Mouse (Mus musculus) brain, embryonic 18.5 days (tissue): ENCODE data around the gene Atg4b.

Experiments
- DNase-seq: peaks from one replicate; pipeline ENCODE4 v3.0.0-alpha.2; 2012; ENCODE audit warnings: low read depth, low spot score

Gene Atg4b

DNA sequence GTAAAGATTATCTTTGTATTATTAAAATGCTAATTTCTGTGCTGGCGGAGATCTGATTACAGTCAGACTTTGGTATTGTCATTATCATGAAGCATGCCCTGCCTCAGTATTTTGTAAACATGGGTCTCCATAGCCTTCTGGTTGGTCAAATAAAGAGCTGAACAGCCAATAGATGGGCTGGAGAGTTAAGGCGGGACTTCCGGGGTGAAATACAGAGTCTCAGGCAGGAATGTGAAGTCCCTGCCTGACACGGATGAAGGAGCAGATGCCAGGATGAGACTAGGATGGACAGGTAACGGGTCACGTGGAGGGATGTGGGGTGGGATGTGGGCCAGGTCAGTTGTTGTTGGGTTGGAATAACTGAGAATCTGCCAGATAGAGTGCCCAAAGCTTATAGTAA lies at the start of gene Atg4b:
TSS of gene Atg4b (plus strand) at position 211 of the 400 bp plus-strand sequence.
- DNase-seq = no peak

DNA sequence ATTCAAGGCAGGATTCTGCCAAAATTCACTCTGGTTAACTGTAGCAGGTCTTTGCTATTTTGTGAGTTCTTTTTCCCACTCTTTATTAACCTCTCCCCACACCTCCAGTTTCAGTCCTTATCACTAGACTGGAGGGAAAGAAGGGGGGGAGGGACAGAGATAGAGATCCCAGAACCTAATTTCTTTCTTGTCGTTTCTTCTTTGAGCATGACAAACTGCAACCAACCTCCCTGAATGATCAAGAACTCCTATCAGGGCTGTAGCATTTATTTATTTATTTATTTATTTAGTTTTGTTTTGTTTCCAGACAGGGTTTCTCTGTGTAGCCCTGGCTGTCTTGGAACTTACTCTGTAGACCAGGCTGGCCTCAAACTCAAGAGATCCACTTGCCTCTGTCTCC lies 49.2 kb upstream of the Atg4b start:
- no peak for DNase-seq

DNA sequence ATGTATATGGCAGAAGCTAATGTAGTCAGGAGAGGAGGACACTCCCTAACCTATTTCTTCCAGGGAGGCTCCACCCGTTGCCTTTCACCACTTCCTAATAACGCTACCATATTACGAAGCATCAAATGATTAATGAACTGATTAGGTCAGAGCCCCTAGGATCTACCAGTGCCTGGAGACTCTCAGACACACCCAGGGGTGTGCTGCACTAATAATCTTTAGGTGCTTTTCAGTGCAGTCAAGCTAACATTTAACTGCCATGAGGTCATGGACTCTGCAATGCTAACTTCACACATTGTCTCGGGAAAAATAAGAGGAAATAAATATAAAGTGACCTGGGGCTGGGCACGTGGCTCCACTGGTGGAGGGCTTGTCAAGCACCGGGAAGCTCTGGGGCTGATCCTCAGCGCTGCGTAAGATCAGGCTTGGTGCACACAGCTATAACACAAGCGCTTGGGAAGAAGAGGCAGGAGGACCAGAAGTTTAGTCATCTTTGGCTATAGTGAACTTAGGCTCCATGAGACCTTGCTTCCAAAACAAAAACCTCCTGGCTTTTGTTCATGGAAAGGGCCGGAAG lies 47.7 kb upstream of the Atg4b start:
- no peak for DNase-seq

DNA sequence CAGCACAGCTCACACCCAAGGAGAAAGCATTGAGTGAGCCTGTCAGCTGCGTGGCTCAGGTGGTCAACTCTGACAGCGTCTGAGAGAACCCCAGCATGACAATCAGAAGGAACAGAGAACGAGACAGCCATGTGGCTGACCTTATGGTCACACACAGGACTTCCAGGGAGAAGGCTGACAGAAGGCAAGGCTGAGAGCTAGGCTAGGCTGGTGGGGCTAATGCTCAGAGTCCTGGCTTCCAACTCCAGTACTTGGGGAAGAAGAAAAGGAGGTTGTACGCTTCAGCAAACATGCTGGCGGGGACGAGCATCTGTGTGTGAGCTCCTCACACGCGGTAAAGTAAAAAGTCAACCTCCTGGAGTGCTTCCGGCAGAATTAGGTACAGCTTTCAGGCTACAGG lies 47.0 kb upstream of the Atg4b start:
- no peak for DNase-seq

DNA sequence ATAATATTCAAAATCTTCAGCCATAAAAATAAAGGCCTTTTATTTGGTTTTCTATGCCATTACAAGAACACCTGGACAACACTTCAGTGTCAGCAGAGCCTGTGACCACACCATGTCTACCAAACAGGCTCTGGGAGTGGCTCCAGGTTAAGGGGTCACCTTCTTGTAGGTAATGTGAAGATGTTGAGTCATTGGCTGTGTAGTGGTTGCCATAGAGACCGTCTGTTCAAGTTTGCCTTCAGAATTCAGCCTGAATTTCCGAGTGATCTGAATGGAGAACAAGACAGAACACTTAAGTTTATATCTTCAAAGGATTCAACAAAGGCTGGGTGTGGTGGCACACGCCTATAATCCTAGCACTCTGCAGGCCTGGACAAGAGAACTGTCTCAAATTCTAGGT lies 45.9 kb upstream of the Atg4b start:
- no peak for DNase-seq

DNA sequence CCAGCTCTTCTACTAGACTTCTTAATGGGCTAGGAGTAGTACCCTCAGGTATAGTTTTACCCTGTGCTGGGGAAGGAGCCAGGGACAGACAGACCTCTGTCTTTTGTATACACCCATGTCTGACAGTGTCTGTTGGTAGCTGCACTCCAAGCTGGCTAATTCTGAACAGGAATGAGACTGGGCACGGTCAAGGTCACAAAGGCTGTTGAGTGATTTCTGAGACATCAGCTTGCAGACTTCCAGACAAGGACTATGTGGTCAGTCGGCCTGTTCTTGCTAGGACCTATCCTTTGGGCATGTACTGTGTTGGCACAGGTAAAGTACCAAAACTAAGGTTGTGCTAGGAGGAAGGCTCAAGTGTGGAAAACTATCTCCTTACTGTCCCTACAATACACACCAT lies 35.1 kb upstream of the Atg4b start:
- DNase-seq = no peak

DNA sequence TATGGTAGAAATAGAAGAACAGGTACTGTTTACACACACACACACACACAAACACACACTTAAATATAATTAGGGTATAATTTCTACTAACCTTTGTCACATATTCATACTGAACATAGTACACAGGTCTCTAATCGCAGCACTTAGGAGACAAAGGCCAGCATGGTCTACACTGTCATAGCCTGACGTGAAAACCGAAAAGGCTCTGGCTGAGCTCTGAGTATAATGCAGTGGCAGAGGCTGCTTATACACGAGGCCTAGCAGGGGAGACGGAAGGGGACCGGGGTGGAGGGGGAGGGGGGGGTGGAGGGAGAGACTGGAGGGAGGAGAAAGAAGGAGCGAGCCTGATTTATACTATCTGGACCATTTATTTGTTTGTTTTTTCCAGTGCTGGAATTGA lies 29.7 kb upstream of the Atg4b start:
- DNase-seq = no peak

DNA sequence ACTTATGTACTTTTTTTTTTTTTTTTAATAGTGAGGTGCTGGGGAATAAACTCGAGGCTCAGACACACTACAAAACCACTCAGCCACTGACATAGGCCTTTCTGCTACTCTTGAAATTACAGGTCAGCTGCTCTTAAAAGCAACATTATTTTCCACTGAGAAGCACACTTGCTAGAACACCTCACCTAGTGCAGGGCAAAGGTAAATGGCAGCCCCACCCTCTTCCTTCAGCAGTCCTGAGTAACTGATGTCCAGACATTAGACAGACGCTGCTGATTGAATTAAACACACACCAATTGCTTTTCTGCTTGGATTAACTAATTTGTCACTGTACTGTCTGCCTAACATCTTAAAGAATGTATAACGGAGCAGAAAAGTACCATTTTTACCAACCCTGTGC lies 26.7 kb upstream of the Atg4b start:
- no peak for DNase-seq

DNA sequence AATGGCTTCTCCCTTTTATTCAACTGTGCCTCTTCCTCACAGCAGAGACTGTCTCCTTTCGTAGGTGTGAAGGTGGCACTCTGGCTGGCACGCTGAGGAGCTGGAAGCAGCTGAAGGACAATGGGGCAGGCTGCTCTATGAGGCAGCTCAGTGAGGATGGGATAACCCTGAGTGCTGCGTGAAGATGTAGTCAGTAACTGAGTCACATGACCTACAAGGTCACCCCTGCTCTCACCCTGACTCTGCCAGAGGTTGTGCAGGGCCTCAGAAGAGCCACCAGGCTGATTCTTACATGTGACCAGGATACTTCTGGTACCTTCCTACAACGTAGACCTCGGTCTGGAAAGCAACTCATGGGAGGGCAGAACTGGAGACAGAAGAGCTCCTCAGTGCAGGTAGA lies 25.6 kb upstream of the Atg4b start:
- DNase-seq = no peak

DNA sequence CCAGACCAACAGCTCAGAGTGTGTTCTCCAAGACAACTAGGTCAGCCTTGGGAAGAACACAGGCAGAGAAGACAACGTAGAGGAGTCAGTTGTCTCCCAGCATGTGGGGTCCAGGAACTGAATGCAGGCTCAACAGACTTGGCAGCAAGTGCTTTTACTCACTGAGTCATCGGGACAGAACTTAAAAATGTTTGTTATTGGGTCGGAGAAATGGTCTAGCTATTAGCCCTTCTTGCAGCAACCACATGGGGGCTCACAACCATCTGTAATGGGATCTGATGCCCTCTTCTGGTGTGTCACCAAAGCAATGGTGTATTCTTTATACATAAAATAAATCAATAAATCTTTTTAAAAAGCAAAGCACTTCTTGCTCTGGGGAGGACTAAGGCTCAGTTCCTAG lies 25.2 kb upstream of the Atg4b start:
- no peak for DNase-seq

DNA sequence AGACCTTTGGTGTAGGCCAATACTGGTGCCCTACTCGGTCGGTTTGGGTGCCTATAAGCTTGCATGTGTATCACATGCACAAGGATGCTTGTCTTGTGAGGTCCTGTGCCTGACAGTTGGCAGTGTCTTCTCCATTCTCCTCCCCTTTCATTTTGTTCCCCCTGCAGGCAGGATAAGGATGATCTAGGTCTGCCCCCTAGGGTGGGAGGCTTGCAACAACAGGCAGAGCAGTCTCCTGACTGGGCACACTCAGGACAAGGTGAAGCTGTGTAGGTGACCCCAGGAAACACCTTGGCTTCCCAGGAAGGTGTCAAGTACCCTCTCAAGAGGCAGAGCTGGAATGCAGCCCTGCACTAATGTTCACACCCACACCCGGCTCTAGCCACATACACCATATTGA lies 24.3 kb upstream of the Atg4b start:
- no peak for DNase-seq

DNA sequence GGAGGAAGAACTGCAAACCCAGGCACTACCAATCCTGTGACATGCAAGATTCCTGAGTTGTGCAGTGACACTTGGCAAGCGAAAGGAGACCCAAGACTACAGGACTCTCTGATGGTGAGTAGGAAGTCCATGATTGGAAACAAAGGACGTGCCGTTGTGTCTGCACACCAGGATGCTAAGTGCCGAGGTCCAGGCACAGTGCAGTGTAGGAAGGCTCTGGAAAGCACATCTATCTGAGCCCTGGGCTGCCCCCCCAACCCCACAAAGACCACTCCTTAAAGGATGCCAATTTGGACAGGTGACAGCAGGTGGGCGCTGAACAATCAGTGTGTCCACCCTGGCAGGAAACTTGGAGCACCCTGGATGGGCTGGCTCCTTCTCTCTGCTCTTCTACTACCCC lies 20.2 kb upstream of the Atg4b start:
- no peak for DNase-seq

DNA sequence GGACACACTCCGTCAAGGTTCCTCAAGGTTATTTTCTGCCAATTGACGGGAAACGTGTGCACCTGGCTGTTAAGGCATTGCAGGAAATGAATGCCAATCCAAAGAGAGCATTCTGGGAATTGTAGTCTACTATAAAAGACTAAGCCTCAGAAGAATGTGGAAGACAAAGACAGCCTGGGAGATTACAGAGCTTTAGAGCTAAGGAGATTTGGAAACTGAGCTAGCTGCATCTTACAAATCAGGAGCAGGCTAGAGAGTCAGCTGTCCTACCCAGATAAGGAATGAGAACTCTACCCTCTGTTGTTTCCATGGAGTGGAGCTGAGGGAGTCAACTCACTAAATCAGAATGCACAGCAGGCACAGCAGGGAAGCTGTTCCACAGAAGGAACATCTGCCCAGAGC lies 19.4 kb upstream of the Atg4b start:
- peak; percentile 12 for DNase-seq

DNA sequence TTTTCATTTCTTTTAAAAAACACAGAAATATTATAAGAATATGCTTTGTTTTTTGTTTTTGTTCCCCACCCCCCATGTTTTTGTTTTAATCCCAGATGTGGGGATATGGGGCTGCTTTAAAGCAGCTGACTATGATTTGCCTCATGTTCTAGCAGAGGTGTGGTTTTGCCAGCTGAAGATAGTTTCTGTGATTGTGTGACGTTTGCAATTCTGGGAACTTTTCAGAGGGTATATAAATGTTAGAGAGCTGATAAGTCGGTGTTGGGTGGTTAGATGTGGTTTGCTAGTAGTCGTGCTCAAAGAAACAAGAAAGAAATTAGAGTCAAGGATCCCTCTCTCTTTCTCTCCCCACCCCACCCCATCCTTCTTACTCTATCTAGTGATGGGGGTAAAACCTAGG lies 15.4 kb upstream of the Atg4b start:
- no peak for DNase-seq

DNA sequence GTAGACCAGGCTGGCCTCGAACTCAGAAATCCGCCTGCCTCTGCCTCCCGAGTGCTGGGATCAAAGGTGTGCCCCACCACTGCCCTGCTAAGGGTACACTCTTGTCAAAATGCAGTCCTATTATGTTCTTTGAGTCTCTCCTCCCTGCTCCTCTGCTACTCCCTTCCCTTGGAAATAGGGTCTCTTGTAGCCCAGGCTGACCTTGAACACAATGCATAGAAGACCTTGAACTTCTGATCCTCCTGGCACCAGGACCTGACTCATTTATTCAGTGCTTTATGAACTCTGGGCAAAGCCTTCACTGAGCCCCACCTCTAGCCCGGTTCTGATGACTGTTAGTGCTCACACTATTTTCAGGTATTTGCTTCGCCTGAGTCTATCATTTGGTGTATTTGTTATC lies 13.6 kb upstream of the Atg4b start:
- no peak for DNase-seq

DNA sequence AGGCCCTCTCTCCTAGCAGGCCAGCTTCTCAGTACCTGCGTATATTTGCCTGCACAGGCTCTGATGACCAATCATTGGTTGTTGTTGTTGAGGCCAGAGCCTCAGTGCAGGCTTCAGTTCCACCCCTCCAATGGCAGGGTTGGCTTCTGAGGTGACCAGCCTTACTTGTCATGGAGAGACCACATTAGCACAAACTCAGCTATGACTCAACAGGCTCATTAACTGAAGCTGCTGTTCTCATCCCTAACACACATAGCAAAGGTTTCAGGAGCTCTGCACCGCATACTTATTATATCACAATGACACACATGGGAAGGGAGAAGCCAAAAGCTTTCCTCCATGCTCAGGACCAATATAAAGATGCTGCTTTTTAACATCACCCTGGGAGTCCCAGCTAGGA lies 10.6 kb upstream of the Atg4b start:
- DNase-seq = no peak

DNA sequence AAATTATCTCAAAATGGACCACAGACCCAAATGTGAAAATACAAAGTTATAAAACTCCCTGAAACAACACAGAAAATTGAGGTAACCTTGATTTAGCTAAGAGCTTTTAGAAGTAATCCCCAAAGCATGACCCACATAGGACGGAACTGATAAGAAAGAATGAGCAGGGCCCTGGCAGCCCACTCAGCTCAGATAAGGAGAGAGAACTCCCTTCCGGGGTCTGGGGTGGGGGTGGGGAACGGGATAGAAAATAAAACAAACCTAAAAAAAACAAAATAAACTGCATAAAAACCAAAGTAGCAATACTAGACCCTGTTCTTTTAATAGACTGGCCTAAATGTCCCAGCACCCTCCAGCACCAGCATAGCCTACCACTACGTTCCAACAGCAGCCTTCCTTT lies 9.3 kb upstream of the Atg4b start:
- no peak for DNase-seq

DNA sequence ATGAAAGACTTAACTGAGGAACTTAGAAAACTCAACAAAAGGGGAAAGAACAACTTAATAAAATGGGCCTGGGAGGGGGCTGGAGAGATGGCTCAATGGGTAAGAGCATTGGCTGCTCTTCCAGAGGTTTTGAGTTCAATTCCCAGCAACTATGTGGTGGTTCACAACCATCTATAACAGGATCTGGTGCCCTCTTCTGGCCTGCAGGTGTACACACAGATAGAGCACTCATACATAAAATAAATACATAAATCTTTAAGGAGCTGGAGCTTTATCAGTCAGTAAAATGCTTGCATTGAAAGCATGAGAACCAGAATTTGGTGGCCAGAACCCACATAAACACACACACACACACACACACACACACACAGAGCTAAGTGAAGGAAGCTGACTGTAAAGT lies 8.4 kb upstream of the Atg4b start:
- no peak for DNase-seq

DNA sequence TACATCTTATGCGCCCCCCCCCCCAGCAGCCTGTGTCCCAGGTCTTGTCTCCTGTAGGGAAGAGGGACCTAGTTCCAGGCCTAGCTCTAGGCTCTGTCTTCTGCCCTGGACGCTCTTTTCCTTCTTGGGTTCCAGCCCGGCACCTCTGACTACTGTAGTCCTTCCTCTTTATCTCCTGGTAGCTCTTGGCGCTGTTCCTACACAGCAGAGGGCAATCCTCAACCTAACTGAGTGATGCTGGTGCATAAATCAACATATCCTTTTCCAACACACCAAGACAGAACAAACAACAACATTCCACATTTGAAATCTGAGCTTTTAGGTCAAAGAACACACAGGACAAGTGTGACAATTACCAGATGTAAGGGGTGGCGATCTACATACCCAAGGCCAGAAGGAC lies 5.1 kb upstream of the Atg4b start:
- DNase-seq = no peak

DNA sequence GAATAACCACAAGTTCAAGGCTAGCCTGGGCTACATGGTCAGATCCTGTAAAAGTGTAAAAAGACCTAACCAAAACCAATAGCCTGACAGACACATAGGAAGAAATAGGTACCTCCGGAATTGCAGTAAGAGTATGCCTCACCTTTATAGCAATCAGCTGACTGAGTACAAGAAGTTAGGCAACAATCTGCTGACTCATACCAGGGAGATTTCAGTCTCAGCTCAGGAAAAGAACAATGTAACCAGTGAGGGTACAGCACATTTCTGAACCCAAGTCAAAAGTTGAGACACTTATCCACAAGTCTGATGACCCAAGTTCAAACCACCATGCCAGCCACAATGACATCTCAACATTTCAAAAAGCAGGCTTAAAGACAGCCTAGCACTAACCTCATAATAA lies 2.8 kb upstream of the Atg4b start:
- DNase-seq = no peak

DNA sequence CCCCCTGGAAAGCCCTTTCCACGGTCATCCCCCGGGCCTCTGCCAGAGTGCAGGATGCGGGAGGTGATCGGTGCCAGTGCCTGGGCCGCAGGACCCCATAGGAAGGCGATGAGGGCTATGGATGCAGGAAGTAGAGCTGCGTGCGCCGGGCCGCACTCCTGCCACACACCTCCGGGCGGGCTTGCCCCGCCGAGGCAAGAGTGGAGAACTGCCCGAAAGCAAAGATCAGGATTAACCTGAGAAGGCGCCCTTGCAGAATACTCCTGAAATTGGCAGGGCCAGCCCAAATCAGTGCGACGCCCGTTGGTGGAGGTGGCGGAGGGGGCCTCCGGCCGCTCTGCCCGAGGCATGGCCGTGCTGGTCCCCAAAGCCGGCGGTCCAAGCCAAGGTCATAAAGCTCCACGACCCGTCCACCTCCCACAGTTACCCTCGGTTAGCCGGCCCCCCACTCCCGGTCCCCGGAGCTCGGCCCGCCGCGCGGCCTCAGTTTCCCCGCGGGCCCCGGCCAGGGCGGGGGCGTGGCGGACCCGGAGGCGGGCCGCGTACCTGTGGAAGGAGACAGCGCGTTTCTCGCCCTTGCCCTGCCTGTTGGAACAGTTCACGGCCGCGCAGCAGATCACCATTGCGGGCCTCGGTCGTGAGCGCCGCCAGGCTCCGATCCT lies 2.7 kb downstream of the Atg4b start:
- no peak for DNase-seq

DNA sequence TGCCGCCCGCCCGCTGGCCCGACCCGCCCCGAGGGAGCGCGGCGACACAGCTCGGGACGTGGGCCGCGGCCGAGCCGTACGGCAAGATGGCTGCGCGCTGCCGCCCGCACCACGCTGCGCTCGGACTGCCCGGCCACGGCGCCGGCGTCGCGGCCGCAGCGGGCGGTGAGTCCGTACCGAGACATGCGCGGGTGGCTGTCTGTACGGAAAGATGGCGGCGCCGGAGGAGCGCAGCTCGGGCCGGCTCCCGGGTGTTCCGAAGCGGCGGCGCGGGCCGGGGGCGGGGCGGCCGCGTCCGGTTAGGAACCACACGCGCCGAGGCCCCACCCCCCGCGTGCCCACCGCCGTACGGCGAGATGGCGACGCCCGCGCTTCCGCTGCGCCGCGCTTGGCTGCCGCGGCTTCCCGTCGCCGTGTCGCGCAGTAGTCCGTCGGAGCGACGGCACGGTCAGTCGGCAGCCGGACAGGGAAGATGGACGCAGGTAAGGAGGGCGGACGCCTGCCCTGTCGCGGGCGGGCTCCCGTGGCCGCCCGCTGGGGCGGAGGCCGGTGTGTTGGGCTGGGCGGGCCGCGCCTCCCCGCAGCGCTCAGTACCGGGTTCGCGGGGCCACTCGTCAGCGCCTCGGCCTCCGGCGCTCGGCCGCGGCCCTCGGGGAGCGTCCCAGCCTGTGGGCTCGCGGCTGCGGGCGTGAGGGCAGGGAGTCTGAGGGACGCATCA lies 3.4 kb downstream of the Atg4b start, which contains the start of gene Thap4:
TSS of gene Thap4 (minus strand) at position 292 of the 718 bp plus-strand sequence.
- peak; percentile 90 for DNase-seq

DNA sequence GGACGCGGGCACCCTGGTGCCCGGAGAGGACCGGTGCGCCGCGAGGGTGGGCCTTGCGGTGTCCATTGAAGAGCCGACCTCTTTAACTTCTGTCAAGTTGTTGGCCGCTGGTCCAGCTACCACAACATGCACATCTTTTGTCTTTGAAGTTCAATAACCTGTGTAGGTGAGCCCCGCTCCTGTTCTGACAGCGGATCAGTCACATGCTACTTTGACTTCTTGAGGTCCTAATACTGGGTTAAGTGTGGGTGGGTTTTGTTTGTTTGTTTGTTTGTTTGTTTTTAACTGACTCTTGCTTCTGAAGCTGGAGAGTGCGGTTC lies 4.0 kb downstream of the Atg4b start:
- DNase-seq = no peak
